Mouse (Mus musculus) adrenal gland, postnatal 10 days (tissue): ENCODE measurements around the gene Creb5. TPM values are rescaled to one million over a fixed set of nuclear protein-coding genes. Genes with fewer than 3 reads are reported as not detected.

Experiments used
- DNase-seq: peaks from one replicate; pipeline ENCODE4 v3.0.0; 2021; ENCODE audit warnings: mixed read lengths
- total RNA-seq, 2 experiments: library from RNA; stranded (reverse); gene quantifications; 2 replicates each; pipeline ENCODE4 v1.2.3; 2021

Gene Creb5
- total RNA-seq, 2 experiments from 2014 or later, result 4.1 to 5.9 TPM

DNA sequence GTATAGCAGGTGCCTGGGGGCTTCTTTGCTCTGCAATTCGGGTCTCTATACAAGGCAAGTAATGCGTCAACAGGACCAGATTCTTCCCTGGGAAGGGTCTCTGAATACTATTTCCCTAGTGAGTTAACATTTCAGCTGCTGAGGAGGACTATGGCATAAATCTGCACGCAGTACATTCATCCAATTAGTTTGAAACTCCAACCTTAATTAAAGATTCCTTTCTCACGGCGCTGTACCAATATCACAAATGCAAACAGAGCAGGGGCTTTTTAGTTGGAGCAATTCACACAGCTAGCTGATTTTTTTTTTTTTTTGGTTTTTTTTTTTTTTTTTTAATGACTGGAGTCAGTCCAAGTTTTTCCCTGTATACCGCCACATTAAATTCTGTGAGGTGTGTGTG is 357.0 kb downstream of the Creb5 start:
- no peak for DNase-seq

DNA sequence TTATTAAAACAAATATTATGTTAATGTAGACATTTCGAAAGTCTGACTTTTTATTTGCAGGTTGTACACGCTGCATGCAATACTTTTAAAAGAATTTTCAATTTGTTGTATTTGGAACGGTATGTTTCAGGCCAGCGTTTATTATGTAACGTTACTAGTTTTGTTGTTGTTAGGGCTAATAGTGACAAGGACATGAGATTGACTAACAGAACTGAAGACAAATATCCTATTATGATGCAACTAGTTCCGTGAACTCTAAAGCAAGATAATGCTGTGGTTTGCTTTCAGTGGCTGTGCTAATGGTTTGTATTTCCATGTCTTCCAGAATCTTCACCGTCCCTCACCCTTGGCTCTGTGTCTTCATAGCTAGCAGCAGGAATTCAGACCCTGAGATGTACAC is 357.9 kb downstream of the Creb5 start:
- no peak for DNase-seq

DNA sequence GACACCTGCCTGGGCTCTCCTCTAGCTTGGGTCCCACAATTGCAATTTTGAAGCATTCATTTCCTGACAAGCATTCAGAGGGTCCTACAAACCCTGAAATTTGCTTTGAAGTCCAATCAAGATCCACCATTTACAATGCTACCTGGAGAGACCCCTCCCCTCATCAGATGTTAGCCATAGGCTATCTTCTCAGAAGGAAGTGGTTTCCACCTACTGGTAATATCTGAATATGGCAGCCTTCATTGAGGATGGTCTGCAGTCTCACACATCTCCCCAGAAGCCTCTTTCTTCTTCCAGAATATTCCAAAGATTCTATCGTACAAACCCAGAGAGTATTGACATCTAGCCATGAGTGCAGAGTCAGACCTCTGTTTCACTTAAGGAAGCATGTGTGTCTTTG is 362.7 kb downstream of the Creb5 start:
- DNase-seq, result no peak

DNA sequence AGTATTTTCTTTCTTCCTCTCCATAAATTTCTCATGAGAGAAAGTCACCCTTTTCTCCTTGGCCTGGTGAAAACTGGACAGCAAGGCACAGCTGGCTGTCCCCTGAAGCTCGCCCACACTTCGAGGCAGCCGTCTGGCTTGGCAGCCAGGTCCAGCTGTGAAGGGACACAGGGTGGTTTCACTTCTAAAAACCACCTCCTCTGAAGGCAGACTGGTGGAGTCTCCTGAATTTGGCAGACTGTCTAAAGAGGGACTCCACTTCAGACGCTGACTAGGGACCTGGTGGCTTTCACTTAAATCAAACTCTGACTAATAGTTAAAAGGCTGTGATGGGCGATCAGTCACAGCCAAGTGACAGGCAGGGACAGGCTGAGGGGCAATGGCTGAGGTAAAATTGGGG is 365.6 kb downstream of the Creb5 start:
- no peak for DNase-seq

DNA sequence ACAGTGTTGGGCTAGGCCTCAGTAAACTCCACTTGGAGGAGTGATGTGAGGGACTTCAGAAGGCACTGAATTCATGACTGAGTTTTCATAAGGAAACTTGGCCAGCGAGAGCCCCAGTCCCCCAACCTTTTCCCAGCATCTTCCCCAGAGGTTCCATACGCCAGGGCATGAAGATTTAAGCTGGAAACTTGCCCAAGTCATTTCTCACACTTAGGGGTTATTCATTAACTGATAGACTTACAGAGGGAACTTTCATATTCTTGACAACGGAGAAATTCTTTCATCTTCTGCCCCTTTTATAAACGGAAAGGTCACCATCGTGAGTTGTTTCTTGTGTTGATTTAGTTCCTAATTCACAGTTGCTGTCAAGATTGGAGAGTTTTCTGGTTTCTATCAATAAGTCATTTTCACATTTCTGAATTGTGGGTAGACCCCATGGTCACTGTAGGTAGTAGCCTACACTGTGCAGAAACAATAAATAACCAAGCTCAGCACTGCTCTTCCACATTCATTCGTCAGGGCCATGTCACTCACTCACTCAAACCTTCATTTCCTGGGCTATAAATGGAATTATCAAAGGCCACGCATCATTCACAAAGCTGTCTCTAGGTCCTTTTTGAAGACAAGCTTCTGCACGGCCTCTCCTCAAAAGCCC is 366.8 kb downstream of the Creb5 start:
- DNase-seq, result no peak

DNA sequence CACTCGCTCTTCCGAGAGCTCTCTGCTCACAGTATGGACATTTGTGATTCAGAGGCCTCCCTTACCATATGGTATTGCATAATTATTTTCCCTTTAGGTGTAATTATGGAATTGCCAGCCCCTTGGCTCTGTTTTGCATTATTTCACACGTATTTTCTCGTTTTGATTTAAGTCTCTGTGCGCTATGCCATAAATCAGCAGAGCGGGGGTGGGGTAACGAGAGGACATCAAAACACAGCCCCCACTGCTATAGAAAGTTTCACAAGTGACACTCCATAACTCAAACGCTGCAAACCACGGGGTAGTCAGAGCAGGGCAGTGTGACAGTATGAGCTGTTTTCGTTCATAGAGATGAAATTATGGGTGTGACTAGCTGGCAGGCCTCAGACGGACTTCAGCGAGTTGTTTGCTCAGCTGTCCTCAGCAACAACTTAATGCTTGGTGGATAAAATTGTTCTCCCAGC is 367.3 kb downstream of the Creb5 start:
- DNase-seq, result no peak

DNA sequence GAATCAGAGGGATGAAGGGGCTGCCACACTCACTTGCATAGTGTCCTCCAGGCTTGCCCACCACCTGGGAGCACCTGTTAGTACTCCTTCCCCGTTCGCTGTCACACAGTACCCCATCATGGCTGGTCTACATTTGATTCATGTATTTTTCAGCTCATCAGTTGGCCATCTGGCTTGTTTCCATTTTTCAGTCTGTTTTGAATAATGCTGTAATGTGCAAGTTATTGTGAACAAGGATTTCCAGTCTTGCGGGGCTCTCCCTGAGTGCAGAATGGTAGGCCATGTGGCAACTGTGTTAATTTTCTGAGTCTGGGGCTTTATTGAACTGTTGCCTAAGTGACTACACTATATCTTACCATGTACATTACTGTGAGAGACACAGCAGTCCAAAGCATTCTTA is 369.4 kb downstream of the Creb5 start:
- no peak for DNase-seq

DNA sequence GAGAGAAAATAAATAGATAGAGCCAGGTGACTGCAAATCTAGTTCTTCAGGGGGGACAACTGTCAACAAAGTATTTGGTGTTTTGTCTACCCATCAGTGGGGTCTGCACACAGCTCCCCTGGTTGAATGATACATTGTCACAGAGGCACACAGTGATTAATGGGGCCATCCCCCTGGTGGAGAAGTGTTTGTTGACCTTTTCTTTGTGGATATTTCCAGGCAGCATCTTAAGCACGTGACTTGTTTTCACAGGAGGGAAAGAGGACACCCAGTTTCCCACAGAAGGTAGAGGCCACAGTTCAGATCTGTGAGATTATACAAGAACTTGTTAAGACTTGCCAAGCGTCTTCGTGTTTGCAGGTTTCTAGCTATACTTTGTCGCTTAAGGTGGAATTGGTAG is 370.4 kb downstream of the Creb5 start:
- DNase-seq, result no peak

DNA sequence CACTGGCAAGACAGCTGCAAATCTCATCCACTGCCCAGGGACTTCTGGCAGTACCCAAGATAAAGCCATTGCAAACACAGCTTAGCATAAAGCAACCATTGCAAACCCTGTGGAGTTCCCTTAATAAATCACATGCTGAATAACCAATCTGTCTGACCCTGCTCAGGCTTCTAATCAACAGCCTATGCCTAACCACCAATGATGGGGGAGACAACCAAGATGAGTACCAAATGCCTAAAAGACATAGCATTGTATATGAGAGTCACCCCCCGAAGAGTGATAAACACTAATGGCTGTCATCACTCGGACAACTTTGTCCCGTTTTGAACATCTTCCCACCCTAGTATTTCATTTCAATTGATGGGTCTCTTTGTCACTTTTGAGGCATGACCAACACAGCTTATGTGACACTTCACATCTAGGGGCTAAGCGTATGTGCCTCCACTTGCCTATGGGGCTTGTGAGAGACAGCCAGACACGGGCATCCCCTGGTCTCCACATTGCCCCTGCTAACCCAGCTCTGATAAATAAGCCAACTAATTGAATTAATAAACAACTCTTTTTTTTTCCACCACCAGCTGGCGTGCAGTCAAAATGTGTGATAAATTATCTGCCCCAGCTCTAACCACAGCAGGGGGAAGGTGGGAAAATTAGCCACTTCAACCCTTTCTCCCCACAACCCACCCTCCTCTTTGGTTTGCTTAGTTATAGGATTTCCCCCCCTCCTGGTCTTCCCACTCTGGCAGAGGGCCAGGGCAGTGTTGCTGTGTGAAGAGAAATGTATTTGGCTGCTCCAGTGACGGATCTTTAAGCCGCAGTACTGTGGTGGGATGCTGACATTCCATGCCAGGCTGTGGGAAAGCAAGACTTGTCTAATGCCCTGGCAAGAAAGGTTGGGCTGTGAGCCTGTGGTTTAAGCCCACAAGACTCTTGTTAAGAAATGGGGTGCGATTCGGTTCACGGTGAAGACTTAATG is 376.1 kb downstream of the Creb5 start:
- DNase-seq, result no peak

DNA sequence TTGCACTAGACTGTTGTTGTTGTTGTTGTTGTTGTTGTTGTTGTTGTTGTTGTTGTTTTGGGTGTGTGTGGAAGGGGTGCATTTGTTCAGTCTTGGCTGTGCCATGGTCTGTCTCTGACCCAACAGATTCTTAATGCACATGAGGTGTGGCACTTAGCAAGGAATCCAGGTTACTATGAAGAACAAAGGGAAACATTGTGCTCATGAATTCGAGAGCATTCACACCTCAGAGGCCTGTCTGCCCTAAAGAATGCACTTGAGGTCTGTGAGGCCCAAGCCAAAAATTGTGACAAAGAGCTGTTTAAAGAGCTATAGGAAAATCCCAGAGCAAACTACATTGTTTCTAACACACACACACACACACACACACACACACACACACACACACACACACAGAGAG is 377.7 kb downstream of the Creb5 start:
- no peak for DNase-seq

DNA sequence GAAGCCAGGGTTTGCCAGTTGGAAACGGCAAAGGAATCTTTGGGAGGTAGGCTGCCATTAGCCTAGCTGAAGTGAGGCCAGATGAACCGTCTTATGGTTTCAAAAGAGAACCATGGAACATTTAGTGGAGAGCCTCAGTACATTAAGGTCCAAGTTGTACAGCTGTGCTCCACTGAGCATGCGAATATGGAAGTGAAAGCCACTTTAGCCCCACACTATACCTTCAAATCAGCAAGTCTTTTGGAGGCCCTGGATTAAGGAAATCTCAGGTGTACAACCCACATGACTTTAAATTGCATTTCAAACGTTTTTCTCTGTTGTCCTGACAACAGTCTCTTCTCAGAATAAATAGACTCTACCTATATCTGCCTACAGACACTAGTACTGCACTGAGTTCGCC is 379.4 kb downstream of the Creb5 start:
- no peak for DNase-seq

DNA sequence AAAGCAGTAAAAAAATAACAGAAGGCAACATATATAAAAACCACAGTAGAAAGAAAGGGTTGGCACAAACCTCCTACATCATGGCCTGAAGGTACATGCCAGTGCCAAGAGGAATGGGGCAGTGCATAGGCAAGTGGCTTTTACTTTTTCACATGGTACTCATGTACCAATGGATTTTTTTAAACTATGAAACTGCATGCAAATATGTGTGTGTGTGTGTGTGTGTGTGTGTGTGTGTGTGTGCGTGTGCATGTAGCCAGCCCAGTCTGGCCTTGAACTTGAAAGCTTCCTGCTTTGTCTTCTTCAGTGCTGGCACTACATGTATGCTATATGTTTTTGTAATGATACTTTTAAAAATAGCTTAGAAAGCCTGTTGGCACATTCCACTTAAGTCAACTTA is 391.2 kb downstream of the Creb5 start:
- no peak for DNase-seq

DNA sequence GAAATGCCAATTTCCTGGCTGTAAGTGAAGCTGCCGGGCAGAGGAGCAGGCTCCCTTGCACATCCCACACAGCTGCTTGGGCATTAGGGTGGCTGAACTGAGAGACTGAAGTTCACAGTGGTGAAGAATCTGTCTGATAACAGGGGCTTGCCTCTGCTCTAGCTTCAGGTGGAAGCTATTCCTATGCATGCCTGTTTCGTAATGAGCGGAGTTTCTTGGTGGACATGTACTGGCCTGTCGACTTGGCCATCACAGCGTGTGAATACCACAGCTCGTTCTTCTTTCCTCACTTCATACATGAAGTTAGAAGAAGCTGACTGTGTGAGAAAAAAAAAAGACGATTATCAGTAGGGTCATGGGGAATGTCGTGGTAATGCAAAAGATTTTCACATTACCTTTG is 393.0 kb downstream of the Creb5 start:
- DNase-seq, result no peak

DNA sequence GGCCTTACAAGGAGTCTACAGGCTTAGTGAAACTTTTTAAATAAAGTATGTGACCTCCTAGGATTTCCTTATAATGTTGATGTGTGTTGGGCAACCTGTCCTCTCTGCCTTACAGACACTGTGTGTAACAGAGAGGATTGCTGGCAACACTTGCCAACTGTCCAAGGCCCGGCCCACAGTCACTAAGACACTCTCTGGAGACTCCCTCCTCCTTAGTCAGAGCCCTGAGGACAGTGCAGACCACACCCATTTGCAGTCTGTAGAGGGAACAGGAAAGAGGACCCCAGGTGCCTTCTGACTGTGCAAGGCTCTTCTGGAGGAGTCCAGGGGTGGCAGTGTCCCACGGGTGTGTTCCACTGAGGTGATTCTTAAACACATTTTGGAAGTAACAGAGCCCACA is 397.3 kb downstream of the Creb5 start:
- DNase-seq, result peak; percentile 39

DNA sequence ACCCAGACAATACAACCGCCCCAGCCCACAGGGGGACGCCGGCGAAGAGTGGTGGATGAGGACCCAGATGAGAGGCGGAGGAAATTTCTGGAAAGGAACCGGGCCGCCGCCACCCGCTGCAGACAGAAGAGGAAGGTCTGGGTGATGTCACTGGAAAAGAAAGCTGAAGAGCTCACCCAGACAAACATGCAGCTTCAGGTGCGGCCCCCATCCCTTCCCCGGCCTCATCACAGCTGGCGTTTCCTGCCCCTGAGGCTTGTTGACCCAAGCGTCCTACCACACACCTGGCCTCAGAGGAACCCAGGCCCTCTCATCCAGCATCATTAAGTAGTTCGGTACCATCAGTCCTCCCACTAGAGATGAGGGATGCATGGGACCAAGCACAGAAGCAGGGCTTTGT is 398.3 kb downstream of the Creb5 start:
- DNase-seq, result no peak

DNA sequence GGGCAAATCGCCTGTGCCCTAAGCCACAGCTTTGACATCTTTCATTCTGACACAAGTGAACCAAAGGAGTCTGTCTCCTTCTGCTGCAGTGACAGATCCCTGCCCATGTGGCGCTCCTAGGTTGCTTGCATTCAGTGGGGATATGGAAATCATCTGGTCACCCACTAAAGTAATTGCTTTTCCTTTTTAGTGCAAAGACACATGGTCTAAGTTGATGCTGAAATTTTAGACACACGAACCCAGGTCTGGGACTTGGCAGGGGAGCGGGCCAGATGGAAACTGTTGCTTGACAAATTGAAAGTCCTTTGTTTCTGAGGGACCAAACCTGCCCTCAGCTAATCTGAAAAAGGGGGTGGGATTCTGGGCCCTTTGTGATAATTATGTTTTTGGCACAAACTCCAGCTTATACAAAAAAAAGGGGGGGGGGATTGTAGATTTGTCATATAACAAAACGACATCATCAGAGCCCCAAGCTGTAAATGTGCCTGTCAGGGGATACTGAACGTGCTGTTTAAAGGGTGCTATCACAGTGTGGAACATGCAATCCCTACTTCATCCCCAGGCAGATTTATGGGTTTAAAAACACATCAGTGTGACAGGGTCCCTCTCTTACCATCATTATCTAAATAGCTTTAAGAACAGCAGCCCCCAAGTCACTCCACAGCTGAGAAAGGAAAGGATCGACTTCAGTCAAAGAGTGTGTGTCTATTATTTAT is 401.9 kb downstream of the Creb5 start:
- DNase-seq, result no peak

DNA sequence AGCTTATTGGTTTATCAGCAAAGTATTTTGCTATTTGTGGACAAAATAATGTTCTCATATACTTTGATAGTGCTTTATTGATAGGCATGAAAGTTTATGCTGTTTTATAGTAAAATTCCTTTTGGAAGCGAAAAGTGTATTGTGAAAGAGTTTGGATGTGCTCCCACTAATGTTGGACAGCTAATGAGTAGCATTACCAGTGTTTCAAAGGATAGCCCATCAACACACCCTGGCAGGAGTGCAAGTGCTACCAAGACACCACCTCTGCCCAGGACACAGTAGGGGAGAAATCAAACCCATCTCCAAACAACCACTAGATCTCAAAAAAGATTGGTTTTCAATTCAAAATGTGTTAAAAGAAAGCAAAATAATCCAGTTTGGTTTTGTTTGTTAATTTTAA is 403.9 kb downstream of the Creb5 start:
- DNase-seq, result peak; percentile 15

DNA sequence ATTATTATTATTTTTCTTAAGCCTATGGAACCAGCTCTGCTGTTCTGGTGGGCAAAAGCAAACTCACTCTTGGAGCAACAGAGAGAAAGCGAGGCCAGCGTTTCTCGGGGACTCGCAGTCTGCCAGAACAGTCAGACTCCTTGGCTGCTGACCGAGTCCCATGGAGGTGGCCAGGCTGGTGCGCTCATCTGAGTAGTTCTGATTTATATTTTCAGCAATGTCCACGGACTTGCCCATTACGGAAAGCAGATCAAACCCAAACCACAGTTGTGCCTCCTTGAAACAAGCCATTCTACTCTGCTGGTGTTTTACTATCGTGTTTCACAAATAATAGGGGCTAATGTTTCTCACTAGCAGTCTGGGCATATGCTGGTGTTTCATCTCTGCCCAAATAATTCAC is 408.1 kb downstream of the Creb5 start:
- DNase-seq, result no peak

DNA sequence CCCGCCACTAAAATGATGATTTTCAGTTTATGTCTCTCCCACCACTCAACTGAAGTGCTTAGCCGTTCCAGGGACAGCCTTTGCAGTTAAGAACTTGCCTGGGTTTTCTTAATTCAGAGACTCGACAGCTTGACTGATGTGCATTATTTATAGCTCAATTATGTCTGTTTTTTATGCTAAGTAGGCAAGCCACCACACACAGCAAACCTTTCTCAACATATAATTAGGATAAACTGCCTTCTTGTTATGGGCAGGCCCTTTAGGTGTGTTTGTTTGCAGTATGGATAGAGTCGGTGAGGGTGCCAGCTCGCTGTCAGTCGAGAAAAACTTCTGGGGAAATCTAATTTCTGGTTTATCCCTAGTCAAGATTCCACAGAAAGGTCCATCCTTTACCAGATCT is 409.4 kb downstream of the Creb5 start:
- DNase-seq, result no peak

DNA sequence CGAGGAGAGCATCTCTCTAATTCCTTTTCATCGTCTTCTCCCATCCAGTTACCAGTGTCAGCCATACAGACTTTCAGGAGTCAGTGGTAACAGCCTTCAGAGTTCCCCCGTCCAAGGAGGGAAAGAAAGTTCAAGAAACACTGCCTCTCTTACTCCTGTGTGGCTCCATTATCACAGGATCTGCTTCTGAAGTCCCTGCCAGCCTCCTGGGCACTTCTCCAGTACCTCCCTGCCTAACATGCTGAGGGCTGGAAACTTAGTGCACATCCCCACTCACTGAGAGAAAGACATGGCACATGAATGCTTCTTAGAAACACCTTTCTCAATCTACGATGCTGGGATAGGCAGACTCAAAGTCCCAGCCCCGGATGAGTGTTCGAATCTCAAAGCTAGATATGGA is 409.9 kb downstream of the Creb5 start:
- peak; percentile 32 for DNase-seq

DNA sequence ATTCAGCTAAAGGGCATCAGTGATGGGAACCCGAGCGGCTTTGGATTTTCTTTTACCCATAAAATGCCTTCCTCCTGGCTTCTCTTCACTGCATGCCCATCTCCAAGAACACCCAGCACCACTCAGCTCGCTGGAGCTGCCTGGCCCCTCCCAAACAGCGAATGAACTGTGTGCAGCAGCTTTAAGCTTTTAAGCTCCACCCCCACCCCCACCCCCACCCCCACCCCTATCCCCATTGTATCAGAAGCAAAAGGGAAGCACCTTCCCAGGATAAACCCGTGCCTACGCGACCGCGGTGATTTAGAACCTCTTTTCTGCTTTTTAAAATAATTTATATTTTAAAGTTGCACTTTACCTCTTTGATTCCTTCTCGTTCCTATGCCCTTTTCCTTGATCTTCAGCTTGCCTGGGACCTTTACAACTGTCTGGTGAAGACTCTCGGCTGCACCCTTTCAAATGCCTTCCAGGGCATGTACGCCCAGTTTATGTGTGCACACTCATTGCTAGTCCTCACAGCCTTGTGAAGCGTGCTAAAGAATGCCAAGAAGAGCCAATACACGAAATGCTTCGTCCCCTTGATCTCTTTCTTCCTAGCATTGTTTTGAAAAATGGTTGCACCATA is 411.2 kb downstream of the Creb5 start:
- peak; percentile 18 for DNase-seq

DNA sequence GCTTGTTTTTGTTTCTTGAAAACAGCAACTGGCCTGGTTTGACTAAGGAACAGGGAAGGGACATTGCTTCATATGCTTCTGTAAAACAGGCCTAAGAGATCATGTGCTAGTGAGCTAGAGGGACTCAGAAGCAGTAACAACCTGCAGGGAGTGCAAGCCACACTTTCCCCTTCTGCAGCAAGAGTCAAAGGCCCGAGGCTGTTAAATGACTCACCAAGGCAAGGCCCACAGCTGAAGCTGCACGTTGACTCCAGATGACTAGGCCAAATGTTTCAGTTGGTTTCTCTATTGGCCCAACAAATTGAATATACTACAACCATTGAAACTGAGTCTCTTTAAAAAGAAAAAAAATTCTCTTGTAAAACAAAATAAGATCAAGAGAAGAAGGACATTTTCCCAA is 417.4 kb downstream of the Creb5 start:
- DNase-seq, result no peak
